Mouse (Mus musculus) mouse trophoblast stem cell (cell line): ENCODE data around the gene Slc39a8.

Experiments
- in situ Hi-C, 2 experiments: fragments of 300-500 bp; cut with MseI, MboI; formaldehyde crosslinking; loops; 2 replicates in 1 of 2; 3 replicates in 1 of 2; pipeline ENCODE4 v1.15.1; 2025

The Slc39a8 gene

GRCm38 (mm10) chr3:135825016-135825753, at the start of gene Slc39a8:
Gene Slc39a8, plus strand, starts transcription at chr3:135825279.
- in situ Hi-C loops, result no loop called here

GRCm38 (mm10) chr3:135785065-135785464, 40.0 kb upstream of the Slc39a8 start:
- in situ Hi-C loops, result no loop called here

- in situ Hi-C loops, result no loop called here
Observed at GRCm38 (mm10) chr3:135796117-135796516, 29.0 kb upstream of the Slc39a8 start.

- in situ Hi-C loops, result no loop called here
Observed at GRCm38 (mm10) chr3:135798241-135798640, 26.8 kb upstream of the Slc39a8 start.

GRCm38 (mm10) chr3:135798665-135799064, 26.4 kb upstream of the Slc39a8 start:
- in situ Hi-C loops, result no loop called here

DNA sequence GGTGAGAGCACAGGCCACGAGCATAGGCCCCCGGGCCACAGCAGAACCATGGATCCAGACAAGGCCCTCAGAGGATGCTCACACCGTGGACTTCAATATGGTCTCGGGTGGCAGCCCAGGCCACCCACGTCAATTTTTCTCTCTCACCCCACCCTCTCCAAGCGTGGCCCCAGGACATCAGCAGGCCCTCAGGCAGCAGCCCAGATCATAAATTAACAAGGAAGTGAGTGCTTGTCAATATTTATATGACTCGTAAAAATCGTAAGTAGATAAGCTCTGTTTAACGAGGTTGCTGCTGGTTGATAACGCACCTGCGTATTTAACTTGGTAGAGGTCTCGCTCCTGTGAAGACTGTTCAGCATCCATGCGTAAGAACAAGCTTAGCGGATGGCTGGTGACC, 10.4 kb upstream of the Slc39a8 start:
- in situ Hi-C loops, result no loop called here

GRCm38 (mm10) chr3:135815973-135816727, 8.9 kb upstream of the Slc39a8 start:
- in situ Hi-C loops, result no loop called here

- in situ Hi-C loops, result no loop called here
Observed at GRCm38 (mm10) chr3:135817124-135817523, 8.0 kb upstream of the Slc39a8 start.

DNA sequence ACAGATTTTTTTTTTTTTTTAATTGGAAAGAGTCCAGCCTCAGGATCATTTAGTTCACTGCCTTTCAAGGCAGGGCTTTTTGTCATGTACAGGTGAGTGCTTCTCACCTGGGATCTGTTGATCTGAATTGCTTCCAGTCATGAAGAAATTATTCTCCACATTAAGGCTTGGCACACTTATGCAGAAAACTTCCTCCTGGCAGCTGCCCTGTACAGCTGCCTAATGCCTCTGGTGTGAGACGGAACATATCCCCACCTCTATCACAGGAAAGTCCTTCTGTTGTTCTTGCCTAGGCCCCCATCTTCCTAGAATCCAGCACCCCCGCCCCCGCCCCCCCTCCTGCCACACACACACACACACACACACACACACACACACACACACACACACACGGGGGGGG, 643 bp upstream of the Slc39a8 start:
- in situ Hi-C loops, result no loop called here

GRCm38 (mm10) chr3:135825754-135826683, 940 bp downstream of the Slc39a8 start:
- in situ Hi-C loops, result no loop called here

GRCm38 (mm10) chr3:135826684-135827249, 1.7 kb downstream of the Slc39a8 start:
- in situ Hi-C loops, result no loop called here

GRCm38 (mm10) chr3:135828000-135828399, 2.9 kb downstream of the Slc39a8 start:
- in situ Hi-C loops, result no loop called here

- in situ Hi-C loops, result no loop called here
Observed at GRCm38 (mm10) chr3:135832496-135832895, 7.4 kb downstream of the Slc39a8 start.

GRCm38 (mm10) chr3:135832907-135833306, 7.8 kb downstream of the Slc39a8 start:
- in situ Hi-C loops, result no loop called here

DNA sequence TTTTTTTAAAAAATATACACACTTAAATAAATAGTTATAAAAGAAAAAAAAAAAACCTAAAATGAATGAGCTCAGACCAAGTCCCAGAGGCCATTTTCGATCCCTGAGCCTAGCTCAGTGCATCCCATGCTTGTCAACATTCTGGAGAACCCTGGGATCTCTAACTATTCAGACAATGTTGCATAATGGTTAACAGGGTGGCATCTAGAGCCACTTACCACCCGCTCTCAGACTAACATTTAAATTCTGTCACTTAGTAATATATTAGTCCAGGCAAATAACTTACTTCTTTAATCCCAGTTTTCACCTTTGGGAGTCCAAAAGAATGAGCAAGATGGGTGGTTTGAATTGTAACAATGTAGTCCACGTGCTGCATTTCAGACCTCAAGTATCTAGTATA, 9.9 kb downstream of the Slc39a8 start:
- in situ Hi-C loops, result no loop called here

- in situ Hi-C loops, result no loop called here
Observed at GRCm38 (mm10) chr3:135839535-135839934, 14.5 kb downstream of the Slc39a8 start.

GRCm38 (mm10) chr3:135840185-135840584, 15.1 kb downstream of the Slc39a8 start:
- in situ Hi-C loops, result no loop called here

- in situ Hi-C loops, result no loop called here
Observed at GRCm38 (mm10) chr3:135841716-135842511, 16.8 kb downstream of the Slc39a8 start.

GRCm38 (mm10) chr3:135843181-135843580, 18.1 kb downstream of the Slc39a8 start:
- in situ Hi-C loops, result no loop called here

DNA sequence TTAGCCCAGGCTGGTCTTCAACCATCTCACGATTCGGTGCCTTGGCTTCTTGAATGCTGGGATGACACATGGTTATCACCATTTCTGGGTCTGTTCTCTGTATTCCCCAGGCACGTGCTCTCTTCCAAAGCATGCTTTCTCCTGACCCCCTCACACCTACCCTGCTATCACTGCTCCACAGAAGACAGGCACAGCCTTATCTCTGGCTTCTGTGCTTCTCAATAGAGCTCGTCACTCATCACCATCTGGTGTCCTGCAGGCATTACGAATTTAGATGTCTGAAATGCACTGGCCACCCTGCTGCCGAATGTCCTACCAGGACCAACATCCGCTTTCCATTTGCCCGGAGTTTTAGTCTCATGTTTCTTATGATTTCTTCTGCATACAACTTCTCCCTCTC, 18.6 kb downstream of the Slc39a8 start:
- in situ Hi-C loops, result no loop called here

- in situ Hi-C loops, result no loop called here
Observed at GRCm38 (mm10) chr3:135844835-135845234, 19.8 kb downstream of the Slc39a8 start.
